Mouse (Mus musculus) CH12.LX (cell line): Measurements from ENCODE around the gene Cldn10. TPM values are rescaled to one million over a fixed set of nuclear protein-coding genes. Genes with fewer than 3 reads are reported as not detected.

ENCODE experiments used
- DNase-seq: peaks from one replicate; pipeline ENCODE4 v3.0.0-alpha.2; 2013; ENCODE audit errors: extremely low read depth
- H3K27ac ChIP-seq: 2 replicates; pipeline ENCODE4 v1.5.1; 2012; ENCODE audit warnings: low read depth, mild to moderate bottlenecking, control low read depth, moderate library complexity; ENCODE audit not compliant: insufficient read depth
- H3K27me3 ChIP-seq: replicated peaks from 2 replicates; pipeline ENCODE3; 2012; ENCODE audit warnings: inconsistent platforms
- H3K36me3 ChIP-seq, 2 experiments: replicated peaks in 1 of 2; 2 replicates each; pipeline versions ENCODE3 to v1.6.1; 2012; ENCODE audit warnings: inconsistent platforms in 1 of 2, low read length in 1 of 2, mild to moderate bottlenecking in 1 of 2, mixed read lengths in 1 of 2, moderate library complexity in 1 of 2; ENCODE audit not compliant: control insufficient read depth in 1 of 2, insufficient read depth in 1 of 2
- H3K4me1 ChIP-seq, 2 experiments: 2 replicates each; pipeline ENCODE4 v1.6.1; 2012; ENCODE audit warnings: inconsistent platforms in 1 of 2, moderate library complexity in 1 of 2; ENCODE audit not compliant: insufficient read depth in 2 of 2, control insufficient read depth in 1 of 2
- H3K4me2 ChIP-seq: 2 replicates; pipeline ENCODE4 v1.6.1; 2012; ENCODE audit warnings: low read depth, mild to moderate bottlenecking, control low read depth; ENCODE audit not compliant: poor library complexity, insufficient read depth, severe bottlenecking
- H3K4me3 ChIP-seq, 3 experiments: fragments of 150-350 bp in 1 of 3; sonication (generic) in 1 of 3; replicated peaks in 1 of 3; 2 replicates each; pipeline versions ENCODE3 to v1.5.1; 2011 to 2012; ENCODE audit warnings: low read depth in 2 of 3, low read length in 2 of 3, mild to moderate bottlenecking in 2 of 3, moderate library complexity in 2 of 3, control low read depth in 1 of 3, improper control_type of control experiment in 1 of 3, inconsistent platforms in 1 of 3, mixed read lengths in 1 of 3; ENCODE audit not compliant: poor library complexity in 1 of 3
- H3K79me2 ChIP-seq: replicated peaks from 2 replicates; pipeline ENCODE4 v1.6.1; 2012; ENCODE audit warnings: mild to moderate bottlenecking, moderate library complexity; ENCODE audit not compliant: control insufficient read depth, poor library complexity, insufficient read depth, severe bottlenecking; ENCODE audit errors: extremely low read depth
- H3K9ac ChIP-seq: 2 replicates; pipeline ENCODE4 v1.6.1; 2012; ENCODE audit warnings: low read depth, mild to moderate bottlenecking, control low read depth, moderate library complexity; ENCODE audit not compliant: insufficient read depth
- H3K9me3 ChIP-seq: replicated peaks from 2 replicates; pipeline ENCODE3; 2012; ENCODE audit warnings: low read length, inconsistent platforms, mixed read lengths
- BHLHE40 ChIP-seq: IDR thresholded peaks from 2 replicates; pipeline ENCODE4 v1.6.1; 2011; ENCODE audit warnings: mild to moderate bottlenecking, low read depth, low read length, improper control_type of control experiment
- CHD1 ChIP-seq: IDR thresholded peaks from 2 replicates; pipeline ENCODE4 v1.6.1; 2012; ENCODE audit warnings: low read depth, low read length, improper control_type of control experiment, inconsistent platforms
- E2F4 ChIP-seq: IDR thresholded peaks from 2 replicates; pipeline ENCODE4 v1.6.1; 2011; ENCODE audit warnings: low read depth, low read length, improper control_type of control experiment; ENCODE audit not compliant: insufficient replicate concordance
- GABPA ChIP-seq: IDR thresholded peaks from 2 replicates; pipeline ENCODE4 v1.6.1; 2012; ENCODE audit warnings: low read depth, low read length, improper control_type of control experiment, inconsistent platforms; ENCODE audit not compliant: insufficient replicate concordance
- JUN ChIP-seq: IDR thresholded peaks from 2 replicates; pipeline ENCODE4 v1.6.1; 2011; ENCODE audit warnings: low read depth, mild to moderate bottlenecking, low read length, improper control_type of control experiment, moderate library complexity; ENCODE audit not compliant: insufficient read depth
- MAX ChIP-seq: IDR thresholded peaks from 2 replicates; pipeline ENCODE4 v1.6.1; 2011; ENCODE audit warnings: low read length, improper control_type of control experiment
- MAZ ChIP-seq: IDR thresholded peaks from 2 replicates; pipeline ENCODE4 v1.6.1; 2012; ENCODE audit warnings: low read depth, mild to moderate bottlenecking, inconsistent platforms, low read length, improper control_type of control experiment, moderate library complexity
- POLR2A ChIP-seq: IDR thresholded peaks from 2 replicates; pipeline ENCODE4 v1.6.1; 2011; ENCODE audit warnings: low read depth, mild to moderate bottlenecking, improper control_type of control experiment, low read length
- USF1 ChIP-seq: IDR thresholded peaks from 2 replicates; pipeline ENCODE4 v1.6.1; 2014; ENCODE audit warnings: low read depth, mild to moderate bottlenecking, inconsistent platforms, low read length, improper control_type of control experiment
- ZKSCAN1 ChIP-seq: IDR thresholded peaks from 2 replicates; pipeline ENCODE4 v1.6.1; 2012; ENCODE audit warnings: low read depth, inconsistent platforms, low read length, improper control_type of control experiment, borderline replicate concordance
- ZNF384 ChIP-seq: IDR thresholded peaks from 2 replicates; pipeline ENCODE4 v1.6.1; 2012; ENCODE audit warnings: low read depth, low read length, improper control_type of control experiment, inconsistent platforms
- dilution Hi-C: fragments of 300-500 bp; cut with MboI; formaldehyde crosslinking; loops from 2 replicates; pipeline ENCODE4 v1.14.3; 2020; ENCODE audit warnings: low sequenced_read_pairs; ENCODE audit not compliant: extremely low pct_unique_long_range_greater_than_20kb, extremely low pct_ligation_motif_present
- in situ Hi-C: fragments of 300-500 bp; cut with MboI; formaldehyde crosslinking; loops from 3 replicates; pipeline ENCODE4 v1.14.3; 2019; ENCODE audit warnings: low sequenced_read_pairs, low pct_ligation_motif_present, low pct_unique_long_range_greater_than_20kb, mixed read lengths
- polyA plus RNA-seq: library from polyadenylated mRNA; unstranded; fragments of >175 nt; gene quantifications from 2 replicates; pipeline ENCODE4 v1.2.1, GENCODE M21; 2012; ENCODE audit warnings: low read depth; ENCODE audit not compliant: insufficient read length
- total RNA-seq, 2 experiments: library from RNA; depleted of rRNA; stranded (reverse); fragments of 300-350 nt in 1 of 2; fragments of >200 nt in 1 of 2; gene quantifications; 2 replicates each; pipeline ENCODE4 v1.2.3; 2012 to 2014

Cldn10 gene
- total and polyA plus RNA-seq, 3 experiments = not detected

GRCm38 (mm10) chr14:118848171-118848570 is 60.5 kb downstream of the Cldn10 start:
- TF ChIP-seq CHD1 (no peak), POLR2A (no peak), ZNF384 (no peak), GABPA (no peak), MAX (no peak), USF1 (no peak), ZKSCAN1 (no peak), JUN (no peak)
- no peak overlapping the region for H3K27ac ChIP-seq
- H3K4me2 ChIP-seq = no peak overlapping the region
- H3K4me3 ChIP-seq = no peak overlapping the region
- H3K79me2 ChIP-seq = no peaks in the 10 kb centered on the region
- peaks cover 3% of the 10 kb centered on the region for H3K27me3 ChIP-seq
- no peaks in the 10 kb centered on the region for H3K9me3 ChIP-seq
- dilution Hi-C loops (no loop called here), in situ Hi-C loops (no loop called here)
- no peak for DNase-seq
- no peak overlapping the region for H3K9ac ChIP-seq
- H3K36me3 ChIP-seq = no peaks in the 10 kb centered on the region
- H3K4me1 ChIP-seq = peaks cover 0 to 4% of the 10 kb centered on the region in 2 experiments; a peak in 1 of 4 replicates

- H3K9me3 ChIP-seq = no peaks in the 10 kb centered on the region
- in situ Hi-C loops (no loop called here), dilution Hi-C loops (no loop called here)
- peak overlapping the region in 1 of 3 experiments; percentile 9 for H3K4me3 ChIP-seq
- H3K79me2 ChIP-seq = no peaks in the 10 kb centered on the region
- no peaks in the 10 kb centered on the region for H3K36me3 ChIP-seq
- H3K4me1 ChIP-seq = peaks cover 4 to 15% of the 10 kb centered on the region in 2 experiments; a peak in 3 of 4 replicates
- no peak overlapping the region for H3K9ac ChIP-seq
- DNase-seq = no peak
- peaks cover 6% of the 10 kb centered on the region for H3K27me3 ChIP-seq
- H3K27ac ChIP-seq = no peak overlapping the region
- peak overlapping the region; percentile 65 for H3K4me2 ChIP-seq
- TF ChIP-seq MAX (peak; percentile 45; the same call in 1 of the 2 replicates), E2F4 (no peak), BHLHE40 (peak; percentile 87)
Observed at GRCm38 (mm10) chr14:118850011-118850695, 62.4 kb downstream of the Cldn10 start.

- Histone ChIP-seq H3K27me3 (peaks cover 8% of the 10 kb centered on the region), H3K27ac (no peak overlapping the region), H3K4me2 (peak overlapping the region; percentile 65), H3K4me3 (peak overlapping the region in 1 of 3 experiments; percentile 9), H3K36me3 (no peaks in the 10 kb centered on the region), H3K4me1 (peaks cover 4 to 18% of the 10 kb centered on the region in 2 experiments; a peak in 3 of 4 replicates), H3K79me2 (no peaks in the 10 kb centered on the region), H3K9ac (no peak overlapping the region), H3K9me3 (no peaks in the 10 kb centered on the region)
- DNase-seq = no peak
- TF ChIP-seq MAX = 0 out of 2 replicates have a peak, but pooled peaks have one; percentile 9
- no peak for TF ChIP-seq MAZ
- dilution Hi-C loops = no loop called here
- in situ Hi-C loops = no loop called here
Observed at GRCm38 (mm10) chr14:118850696-118851035, 63.0 kb downstream of the Cldn10 start.
